Mouse (Mus musculus): Measurements from ENCODE around the gene Cep97.
"Not testable (repeated sequence)": the region's sequence is repeated elsewhere in the genome, so short reads cannot be mapped to it uniquely, and the experiment has no call there.

Gene Cep97

GRCm38 (mm10) chr16:55934453-55935037 lies at the start of gene Cep97:
Gene Cep97, minus strand, starts transcription at chr16:55934855.
- peak; percentile 92 for DNase-seq (ENCODE audit: extremely low spot score, low read depth, low spot score)

- DNase-seq (ENCODE audit: extremely low spot score, low read depth, low spot score) = no peak
Measured at GRCm38 (mm10) chr16:55974903-55975285, 40.2 kb upstream of the Cep97 start.

GRCm38 (mm10) chr16:55974256-55974902 lies 39.7 kb upstream of the Cep97 start:
- DNase-seq (ENCODE audit: extremely low spot score, low read depth, low spot score) = no peak

- DNase-seq (ENCODE audit: extremely low spot score, low read depth, low spot score) = peak; percentile 91
Measured at GRCm38 (mm10) chr16:55973431-55974255, 39.0 kb upstream of the Cep97 start, which contains the start of gene Zbtb11. Gene Zbtb11, plus strand, starts transcription at chr16:55973883.

GRCm38 (mm10) chr16:55972626-55973201 lies 38.1 kb upstream of the Cep97 start:
- no peak for DNase-seq (ENCODE audit: extremely low spot score, low read depth, low spot score)

GRCm38 (mm10) chr16:55971735-55972615 lies 37.3 kb upstream of the Cep97 start:
- no peak for DNase-seq (ENCODE audit: extremely low spot score, low read depth, low spot score)

GRCm38 (mm10) chr16:55970416-55970815 lies 35.8 kb upstream of the Cep97 start:
- no peak for DNase-seq (ENCODE audit: extremely low spot score, low read depth, low spot score)

GRCm38 (mm10) chr16:55969147-55969546 lies 34.5 kb upstream of the Cep97 start:
- no peak for DNase-seq (ENCODE audit: extremely low spot score, low read depth, low spot score)

- DNase-seq (ENCODE audit: extremely low spot score, low read depth, low spot score) = no peak
Measured at GRCm38 (mm10) chr16:55967221-55967620, 32.6 kb upstream of the Cep97 start.

- peak; percentile 87 for DNase-seq (ENCODE audit: extremely low spot score, low read depth, low spot score)
Measured at GRCm38 (mm10) chr16:55966212-55966871, 31.7 kb upstream of the Cep97 start, which contains the start of gene Rpl24. Gene Rpl24, plus strand, starts transcription at chr16:55966275.

- DNase-seq (ENCODE audit: extremely low spot score, low read depth, low spot score) = no peak
Measured at GRCm38 (mm10) chr16:55964126-55964949, 29.7 kb upstream of the Cep97 start.

GRCm38 (mm10) chr16:55963068-55963467 lies 28.4 kb upstream of the Cep97 start:
- DNase-seq (ENCODE audit: extremely low spot score, low read depth, low spot score) = not testable (repeated sequence)

- not testable (repeated sequence) for DNase-seq (ENCODE audit: extremely low spot score, low read depth, low spot score)
Measured at GRCm38 (mm10) chr16:55954196-55954595, 19.5 kb upstream of the Cep97 start.

GRCm38 (mm10) chr16:55952771-55953170 lies 18.1 kb upstream of the Cep97 start:
- DNase-seq (ENCODE audit: extremely low spot score, low read depth, low spot score) = no peak

- DNase-seq (ENCODE audit: extremely low spot score, low read depth, low spot score) = no peak
Measured at GRCm38 (mm10) chr16:55951679-55952327, 17.1 kb upstream of the Cep97 start.

- no peak for DNase-seq (ENCODE audit: extremely low spot score, low read depth, low spot score)
Measured at GRCm38 (mm10) chr16:55950946-55951678, 16.5 kb upstream of the Cep97 start.

- DNase-seq (ENCODE audit: extremely low spot score, low read depth, low spot score) = no peak
Measured at GRCm38 (mm10) chr16:55950462-55950861, 15.8 kb upstream of the Cep97 start.

GRCm38 (mm10) chr16:55948963-55949362 lies 14.3 kb upstream of the Cep97 start:
- DNase-seq (ENCODE audit: extremely low spot score, low read depth, low spot score) = no peak
